Mouse (Mus musculus) Patski (cell line): ENCODE data around the gene Hhex. TPM values are rescaled to one million over a fixed set of nuclear protein-coding genes. Genes with fewer than 3 reads are reported as not detected.
A peak's percentile ranks its signal among the peaks of the same experiment; 100 is the strongest.

Source experiments
- ATAC-seq: fragments of 100-300 bp; one replicate; pipeline ENCODE4 v1.8.0; 2021
- CTCF ChIA-PET: fragments of 350-600 bp; sonication (Branson Sonifier 250); formaldehyde crosslinking; loops from one replicate; lab custom pipeline; 2022; ENCODE audit warnings: inconsistent platforms; lab: Charles Lee
- POLR2A ChIA-PET: fragments of 350-600 bp; sonication (Branson Sonifier 250); formaldehyde crosslinking; loops from one replicate; lab custom pipeline; 2022; ENCODE audit warnings: antibody characterized with exemption, inconsistent platforms; lab: Charles Lee
- DNase-seq: peaks from one replicate; pipeline ENCODE4 v3.0.0-alpha.2; 2011; ENCODE audit warnings: low read depth, low spot score
- H3K27me3 ChIP-seq: fragments of 371-371 bp; one replicate; pipeline ENCODE4 v1.5.1; 2021
- CTCF ChIP-seq: fragments of 100-300 bp; IDR thresholded peaks from one replicate; pipeline ENCODE4 v1.5.1; 2021
- in situ Hi-C: fragments of 300-500 bp; cut with MboI; formaldehyde crosslinking; loops from 3 replicates; pipeline ENCODE4 v1.11.1; 2018; ENCODE audit warnings: low pct_unique_long_range_greater_than_20kb, mixed read lengths
- polyA plus RNA-seq: library from polyadenylated mRNA; unstranded; gene quantifications from one replicate; pipeline ENCODE4 v1.2.3, GENCODE M21; 2021

The Hhex gene
- 2.1 TPM for polyA plus RNA-seq

- peaks cover 15% of the 10 kb centered on the region for H3K27me3 ChIP-seq
- POLR2A ChIA-PET, result no interaction called here
- ATAC-seq (peak; percentile 86), DNase-seq (no peak)
- TF ChIP-seq CTCF, result no peak
- in situ Hi-C loops, result no loop called here
- CTCF ChIA-PET, result interaction anchor here (1.2 to 2.0 kb wide), 3 partner anchors 9 to 11 kb away, joined by 3 to 10 read pairs (median 3); no protein-coding TSS in a partner anchor
Measured at GRCm38 (mm10) chr19:37434263-37434951, at the start of gene Hhex. TSS of gene Hhex (plus strand) at chr19:37434810.

GRCm38 (mm10) chr19:37386126-37386525 lies 48.5 kb upstream of the Hhex start:
- DNase-seq (no peak), ATAC-seq (no peak)
- peak; percentile 45 for TF ChIP-seq CTCF
- ChIA-PET CTCF (interaction anchor here (0.9 kb wide), 1 partner anchor 9 kb away, joined by 3 read pairs; the partner anchor contains the start of gene Kif11), POLR2A (interaction anchor here (3.4 kb wide), 1 partner anchor 10 kb away, joined by 12 read pairs; the partner anchor contains the start of gene Kif11)
- in situ Hi-C loops, result no loop called here
- no peaks in the 10 kb centered on the region for H3K27me3 ChIP-seq

GRCm38 (mm10) chr19:37391869-37392268 lies 42.7 kb upstream of the Hhex start:
- DNase-seq, result no peak
- no peaks in the 10 kb centered on the region for H3K27me3 ChIP-seq
- no peak for ATAC-seq
- ChIA-PET CTCF (interaction anchor here (0.6 to 1.4 kb wide), 4 partner anchors 10 to 27 kb away, joined by 3 to 4 read pairs (median 3); no protein-coding TSS in a partner anchor), POLR2A (interaction anchor here (0.6 kb wide), 1 partner anchor 23 kb away, joined by 3 read pairs; no protein-coding TSS in a partner anchor)
- no peak for TF ChIP-seq CTCF
- in situ Hi-C loops, result no loop called here

DNA sequence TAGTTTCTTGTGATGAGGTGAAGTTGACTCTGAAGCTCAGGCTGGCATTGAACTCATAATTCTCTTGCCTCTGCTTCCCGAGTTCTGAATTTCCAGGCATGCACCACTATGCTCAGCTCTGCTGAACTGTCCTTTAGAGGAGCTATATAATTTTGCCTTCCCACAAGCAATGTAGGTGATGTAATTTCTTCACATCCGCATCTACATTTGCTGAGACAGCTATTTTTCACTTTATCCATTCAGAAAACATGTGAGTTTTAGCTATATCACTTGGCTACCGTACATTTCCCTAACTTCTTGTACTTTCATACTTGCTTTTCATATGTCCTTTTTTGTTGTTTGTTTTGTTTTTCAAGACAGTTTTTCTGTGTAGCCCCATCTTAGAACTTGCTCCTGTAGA lies 38.3 kb upstream of the Hhex start:
- no peaks in the 10 kb centered on the region for H3K27me3 ChIP-seq
- TF ChIP-seq CTCF, result no peak
- DNase-seq (no peak), ATAC-seq (no peak)
- CTCF ChIA-PET, result interaction anchor here (1.0 to 1.6 kb wide), 4 partner anchors 12 to 22 kb away, joined by 3 to 5 read pairs (median 4); no protein-coding TSS in a partner anchor
- in situ Hi-C loops, result no loop called here
- POLR2A ChIA-PET, result no interaction called here

DNA sequence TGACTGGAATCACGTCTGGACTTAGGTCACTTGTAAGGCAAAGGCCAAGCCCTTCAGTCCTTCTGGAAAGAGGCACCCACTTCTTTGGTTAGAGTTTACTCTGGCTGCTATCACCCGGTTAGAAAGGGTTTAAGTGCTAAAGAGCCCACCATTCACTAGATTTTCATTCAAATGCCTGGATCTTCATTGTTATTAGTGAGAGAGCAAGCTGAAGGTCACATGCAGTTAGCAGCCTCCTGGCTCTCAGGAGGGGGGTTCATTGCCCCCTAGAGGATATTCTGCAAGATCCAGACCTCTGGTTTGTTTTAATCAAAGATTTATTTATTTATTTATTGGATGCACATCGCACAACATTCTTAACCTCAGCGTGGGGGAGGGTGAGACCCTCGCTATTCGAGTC lies 33.7 kb upstream of the Hhex start:
- no peaks in the 10 kb centered on the region for H3K27me3 ChIP-seq
- peak; percentile 28 for TF ChIP-seq CTCF
- DNase-seq (no peak), ATAC-seq (no peak)
- ChIA-PET POLR2A (no interaction called here), CTCF (interaction anchor here (1.2 to 2.4 kb wide), 4 partner anchors 11 to 21 kb away, joined by 3 to 8 read pairs (median 6); no protein-coding TSS in a partner anchor)
- in situ Hi-C loops, result no loop called here

DNA sequence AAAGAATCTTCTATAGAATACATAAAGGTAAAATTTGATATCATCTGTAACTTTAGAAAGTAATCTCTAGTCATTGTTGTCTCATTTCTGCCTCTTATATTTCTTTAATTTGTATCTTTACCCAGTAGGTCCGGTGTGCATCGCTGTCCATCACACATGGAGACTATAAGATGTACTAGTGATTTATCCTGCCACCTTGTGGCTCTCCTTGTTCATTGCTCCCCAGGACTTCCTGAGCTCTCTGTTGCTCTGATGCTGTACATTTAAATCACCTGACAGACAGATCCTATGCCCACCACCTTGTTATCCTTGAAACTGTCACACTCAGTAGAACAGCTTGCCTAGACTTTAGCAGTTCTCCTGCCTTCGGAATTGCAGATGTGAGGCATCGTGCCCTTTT lies 16.3 kb upstream of the Hhex start:
- TF ChIP-seq CTCF, result peak; percentile 84
- ATAC-seq (no peak), DNase-seq (no peak)
- in situ Hi-C loops, result no loop called here
- H3K27me3 ChIP-seq, result no peaks in the 10 kb centered on the region
- ChIA-PET POLR2A (interaction anchor here (1.0 kb wide), 1 partner anchor 42 kb away, joined by 3 read pairs; the partner anchor contains the start of gene Kif11), CTCF (interaction anchor here (0.8 to 4.9 kb wide), 22 partner anchors 8 to 128 kb away, joined by 3 to 35 read pairs (median 4); partner anchors contain the start of gene Kif11)

DNA sequence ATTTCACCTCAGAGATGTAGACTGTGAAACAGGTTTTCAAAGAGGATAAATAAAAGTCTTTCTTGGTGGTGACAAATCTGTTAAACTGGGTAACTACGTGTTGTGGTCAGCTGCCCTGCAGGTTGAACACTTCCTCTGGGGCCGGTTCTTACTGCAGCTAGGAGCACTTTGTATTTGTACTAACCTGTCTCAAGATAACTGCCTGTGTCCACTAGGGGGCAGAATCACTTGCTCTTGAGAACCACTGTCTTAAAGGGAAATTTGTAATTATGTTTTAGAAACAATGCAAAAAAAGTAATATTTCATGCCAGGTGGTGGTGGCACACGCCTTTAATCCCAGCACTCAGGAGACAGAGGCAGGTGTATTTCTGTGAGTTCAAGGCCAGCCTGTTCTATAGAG lies 15.0 kb upstream of the Hhex start:
- ChIA-PET CTCF (interaction anchor here (0.7 to 4.9 kb wide), 17 partner anchors 9 to 143 kb away, joined by 3 to 35 read pairs (median 4); partner anchors contain the start of gene Kif11), POLR2A (no interaction called here)
- H3K27me3 ChIP-seq, result no peaks in the 10 kb centered on the region
- in situ Hi-C loops, result no loop called here
- peak; percentile 85 for TF ChIP-seq CTCF
- DNase-seq (peak; percentile 39), ATAC-seq (no peak)

GRCm38 (mm10) chr19:37428589-37428988 lies 6.0 kb upstream of the Hhex start:
- H3K27me3 ChIP-seq, result peaks cover 6% of the 10 kb centered on the region
- in situ Hi-C loops, result loop anchor here (5.0 kb wide), 1 partner anchor 84 kb away; no protein-coding TSS in a partner anchor
- DNase-seq, result no peak
- ChIA-PET CTCF (interaction anchor here (2.7 kb wide), 1 partner anchor 9 kb away, joined by 8 read pairs; no protein-coding TSS in a partner anchor), POLR2A (interaction anchor here (0.6 to 1.4 kb wide), 2 partner anchors 30 to 32 kb away, joined by 3 to 4 read pairs; no protein-coding TSS in a partner anchor)
- no peak for ATAC-seq
- no peak for TF ChIP-seq CTCF

- H3K27me3 ChIP-seq, result peaks cover 19% of the 10 kb centered on the region
- ATAC-seq (no peak), DNase-seq (no peak)
- ChIA-PET CTCF (interaction anchor here (0.9 to 1.8 kb wide), 4 partner anchors 8 to 109 kb away, joined by 3 to 4 read pairs (median 3); no protein-coding TSS in a partner anchor), POLR2A (no interaction called here)
- in situ Hi-C loops, result no loop called here
- TF ChIP-seq CTCF, result no peak
Measured at GRCm38 (mm10) chr19:37431139-37431756, 3.4 kb upstream of the Hhex start.

DNA sequence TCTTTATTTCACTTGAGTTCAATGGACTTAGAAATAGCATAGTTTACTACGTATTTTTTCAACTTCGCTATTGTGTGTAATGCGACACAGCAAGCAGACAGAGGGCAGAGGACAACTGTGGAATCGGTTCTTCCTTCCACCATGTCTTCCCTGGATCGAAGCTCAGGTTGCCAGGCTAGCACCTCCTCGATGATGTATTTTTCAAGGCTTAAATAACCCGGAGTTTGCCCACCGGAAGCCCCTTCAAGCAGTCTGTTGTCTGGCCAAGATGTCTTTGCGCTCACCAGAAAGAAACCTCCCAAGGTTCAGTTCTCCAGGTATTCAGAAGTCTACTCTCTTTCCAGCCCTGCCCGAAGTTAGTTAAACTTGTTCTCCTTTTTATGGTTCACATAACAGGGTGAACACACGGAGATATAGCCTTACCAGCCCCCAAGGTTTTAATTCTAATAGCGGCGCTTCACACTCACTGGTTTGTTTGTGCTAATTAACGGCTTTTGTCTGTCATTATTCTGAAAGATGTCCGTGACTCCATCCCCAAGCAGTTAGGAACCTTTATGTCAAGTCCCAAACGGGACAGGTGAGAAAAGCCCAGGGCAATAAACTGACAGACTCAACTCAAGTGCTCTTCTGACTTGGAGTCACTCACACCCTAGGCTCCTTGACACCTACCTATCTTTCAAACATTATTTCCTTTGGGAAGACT lies 1.6 kb upstream of the Hhex start:
- CTCF ChIA-PET, result interaction anchor here (1.2 to 2.0 kb wide), 3 partner anchors 10 to 13 kb away, joined by 3 to 10 read pairs (median 3); no protein-coding TSS in a partner anchor

More for the DNA sequence above, 1.6 kb upstream of the Hhex start:
- no peak for ATAC-seq
- TF ChIP-seq CTCF, result no peak
- POLR2A ChIA-PET, result no interaction called here
- DNase-seq, result no peak
- in situ Hi-C loops, result no loop called here
- H3K27me3 ChIP-seq, result peaks cover 19% of the 10 kb centered on the region
